Comparison of ENCODE assay signal across 10 mouse cellular contexts in the genomic region with DNA sequence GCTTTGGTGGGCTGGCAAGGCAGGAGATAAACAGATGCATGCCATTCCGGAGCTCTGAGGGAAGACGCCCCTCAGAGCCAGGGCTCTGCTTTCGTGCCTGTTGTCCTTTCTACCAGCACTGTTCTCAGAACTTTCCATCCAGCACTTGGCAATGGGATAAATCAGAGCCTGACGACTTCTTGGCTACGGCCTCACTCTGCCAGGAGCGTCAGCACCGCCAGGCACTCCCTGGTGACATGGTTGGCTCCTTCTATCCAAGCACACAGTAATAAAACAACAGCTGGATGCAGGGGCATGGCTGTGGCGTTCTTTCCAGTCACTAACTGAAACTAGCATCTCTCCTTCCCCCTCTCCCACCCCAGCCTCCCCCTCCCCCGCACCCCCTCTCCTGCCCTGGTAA.
DNase-seq lines count a peak whose midpoint lies in the region; ATAC-seq and TF ChIP-seq lines count a peak whose summit lies in the region.
"Had no signal": no experiment of that assay in that cellular context is flagged by ENCODE, and none has a peak within 500 bp of the region (broad histone marks: within the 10 kb centered on the region; RNA-seq: fewer than 3 reads in every experiment).

No protein-coding gene starts in this region.

- no peaks in the 10 kb centered on the region for H3K9me3 ChIP-seq in heart, embryonic 10.5 days
- no peaks in the 10 kb centered on the region for H3K9me3 ChIP-seq in midbrain, postnatal 0 days (ENCODE audit: low read length)
- H3K9me3 ChIP-seq in midbrain, embryonic 11.5 days (ENCODE audit: control insufficient read depth, low read length), result no peaks in the 10 kb centered on the region

- peak overlapping the region; percentile 71 for H3K27ac ChIP-seq in heart, embryonic 10.5 days
- no peak overlapping the region for H3K27ac ChIP-seq in midbrain, postnatal 0 days (ENCODE audit: low read depth, low read length)
- H3K27ac ChIP-seq in midbrain, embryonic 11.5 days (ENCODE audit: low read depth, low read length), result no peak overlapping the region

- DNase-seq in heart, embryonic 10.5 days (ENCODE audit: low spot score), result no peak
- DNase-seq in heart, postnatal 25 days (ENCODE audit: low spot score), result no peak
- peak; percentile 58 for DNase-seq in midbrain, postnatal 0 days (ENCODE audit: low spot score)
- no peak for DNase-seq in midbrain, embryonic 11.5 days (ENCODE audit: low spot score, missing footprints)
- DNase-seq in gastrocnemius, postnatal 25 days, result peak; percentile 70
- peak; percentile 90 for DNase-seq in skeletal muscle tissue, adult 2 months (ENCODE audit: low read depth, low spot score)
- DNase-seq in retina, postnatal 1 day, result no peak
- no peak for DNase-seq in left cerebral cortex, adult 8-10 months (ENCODE audit: low spot score in 2 of 2)

- intact Hi-C loops in heart, postnatal 25 days (cut with DNase I), result loop anchor here (5.0 kb wide), 1 partner anchor 107 kb away; no protein-coding TSS in a partner anchor

- TF ChIP-seq CTCF in midbrain, postnatal 0 days (IDR thresholded peaks at IDR 0.05), result no peak

- no peak overlapping the region for H3K4me3 ChIP-seq in heart, embryonic 10.5 days
- H3K4me3 ChIP-seq in midbrain, postnatal 0 days (ENCODE audit: low read depth, low read length), result no peak overlapping the region
- no peak overlapping the region for H3K4me3 ChIP-seq in midbrain, embryonic 11.5 days (ENCODE audit: low read depth, low read length)

- H3K9ac ChIP-seq in midbrain, postnatal 0 days (replicated peaks; ENCODE audit: low read length, poor library complexity, severe bottlenecking), result no peak overlapping the region
- H3K9ac ChIP-seq in midbrain, embryonic 11.5 days (ENCODE audit: low read length), result no peak overlapping the region

- WGBS in heart, embryonic 10.5 days, result 32% methylated on average over 9 of the region's 9 CpGs
- 42% methylated on average over 9 of the region's 9 CpGs for WGBS in midbrain, postnatal 0 days
- WGBS in midbrain, embryonic 11.5 days, result 51% methylated on average over 9 of the region's 9 CpGs

- ATAC-seq in midbrain, postnatal 0 days (ENCODE audit: low FRiP score), result no peak
- no peak for ATAC-seq in midbrain, embryonic 11.5 days (ENCODE audit: low FRiP score)
- ATAC-seq: forebrain, embryonic 14.5 days; intestine, embryonic 16.5 days had no signal

- no peaks in the 10 kb centered on the region for H3K36me3 ChIP-seq in heart, embryonic 10.5 days
- H3K36me3 ChIP-seq in midbrain, postnatal 0 days (ENCODE audit: insufficient read depth, low read length), result no peaks in the 10 kb centered on the region
- H3K36me3 ChIP-seq in midbrain, embryonic 11.5 days (ENCODE audit: control insufficient read depth, insufficient read depth, low read length), result no peaks in the 10 kb centered on the region

- peaks cover 52% of the 10 kb centered on the region for H3K4me1 ChIP-seq in heart, embryonic 10.5 days
- H3K4me1 ChIP-seq in midbrain, postnatal 0 days (ENCODE audit: insufficient read depth, low read length), result no peaks in the 10 kb centered on the region
- H3K4me1 ChIP-seq in midbrain, embryonic 11.5 days (ENCODE audit: control insufficient read depth, insufficient read depth, low read length), result no peaks in the 10 kb centered on the region

- H3K4me2 ChIP-seq in midbrain, postnatal 0 days (ENCODE audit: low read depth, low read length, poor library complexity, severe bottlenecking), result no peak overlapping the region
- H3K4me2 ChIP-seq in midbrain, embryonic 11.5 days, result no peak overlapping the region

- H3K27me3 ChIP-seq in heart, embryonic 10.5 days (ENCODE audit: insufficient read depth, poor library complexity, severe bottlenecking), result no peaks in the 10 kb centered on the region; the same call in 1 of the 2 replicates
- H3K27me3 ChIP-seq in midbrain, postnatal 0 days (ENCODE audit: insufficient read depth, low read length), result no peaks in the 10 kb centered on the region
- no peaks in the 10 kb centered on the region for H3K27me3 ChIP-seq in midbrain, embryonic 11.5 days (ENCODE audit: control insufficient read depth, insufficient read depth, low read length)

Comparison
In these comparisons a context has a peak if more than half of its experiments do, and no peak if none do; other contexts are left out.
1. DNase-seq: peak in midbrain, postnatal 0 days (single experiment), gastrocnemius, postnatal 25 days (single experiment) and skeletal muscle tissue, adult 2 months (single experiment); none in heart, embryonic 10.5 days (single experiment), heart, postnatal 25 days (single experiment), midbrain, embryonic 11.5 days (single experiment), retina, postnatal 1 day (single experiment) and left cerebral cortex, adult 8-10 months (0 of 2).